Mouse (Mus musculus) kidney, adult 2 months (tissue): ENCODE data around the gene Psmd3.

ENCODE experiments used
- CTCF ChIP-seq: fragments of 200-500 bp; conservative IDR thresholded peaks from 2 replicates; pipeline ENCODE4 v1.5.1; 2011; ENCODE audit warnings: low read depth, mild to moderate bottlenecking, control low read depth, low read length, moderate library complexity, mixed read lengths; ENCODE audit not compliant: insufficient read depth, insufficient read length
- POLR2A ChIP-seq: fragments of 200-500 bp; IDR thresholded peaks from one replicate; pipeline ENCODE4 v1.6.1; 2011; ENCODE audit warnings: low read depth, low read length, control low read depth

GRCm38 (mm10) chr11:98644757-98645156 lies 37.6 kb upstream of the Psmd3 start:
- TF ChIP-seq POLR2A (no peak), CTCF (no peak)
